Mouse (Mus musculus) left cerebral cortex, postnatal 14 days (tissue): ENCODE data around the gene Nme3. TPM values are rescaled to one million over a fixed set of nuclear protein-coding genes. Genes with fewer than 3 reads are reported as not detected.
"Not testable (repeated sequence)": the region's sequence is repeated elsewhere in the genome, so short reads cannot be mapped to it uniquely, and the experiment has no call there.

Source experiments
- DNase-seq, 2 experiments: peaks; one replicate each; pipeline ENCODE4 v3.0.0; 2021 to 2022; ENCODE audit warnings: low spot score in 2 of 2, mixed read lengths in 1 of 2
- intact Hi-C: fragments of 180-260 bp; cut with DNase I; formaldehyde crosslinking; loops from one replicate; pipeline ENCODE4 v1.15.1; 2025
- total RNA-seq, 2 experiments: library from RNA; stranded (reverse); gene quantifications; 2 replicates each; pipeline ENCODE4 v1.2.3; 2021

Nme3 gene
- total RNA-seq, 2 experiments from 2014 or later: 40.3 to 44.6 TPM

- DNase-seq: peak; percentile 65 to 66
These were observed 46.2 kb downstream of the Nme3 start for GRCm38 (mm10) chr17:24942453-24942852.

GRCm38 (mm10) chr17:24943036-24943435 is 46.7 kb downstream of the Nme3 start:
- intact Hi-C loops: no loop called here
- peak; percentile 51 to 76 for DNase-seq

More at GRCm38 (mm10) chr17:24942453-24942852, 46.2 kb downstream of the Nme3 start:
- intact Hi-C loops: not testable (repeated sequence)

- intact Hi-C loops, DNase-seq: not testable (repeated sequence)
These were observed 47.3 kb downstream of the Nme3 start for GRCm38 (mm10) chr17:24943589-24943988.

Other genes with a start within 250 kb of the Nme3 start
- 10 to 100 TPM; 52.6 to 53.0 TPM for gene Slc9a3r2, start 246.2 kb upstream of the Nme3 start, total RNA-seq
- 1 to 10 TPM in 1 of 2 experiments, under 1 TPM in 1; 0.95 to 1.4 TPM for gene Npw, start 238.0 kb upstream of the Nme3 start, total RNA-seq
- gene Zfp598, start 226.8 kb upstream of the Nme3 start, total RNA-seq: 10 to 100 TPM; 37.9 to 39.3 TPM
- gene Syngr3, start 206.5 kb upstream of the Nme3 start, total RNA-seq: 100 to 1,000 TPM; 228 to 245 TPM
- 10 to 100 TPM; 19.0 to 19.1 TPM for gene Gfer, start 200.3 kb upstream of the Nme3 start, total RNA-seq
- gene Noxo1, start 200.3 kb upstream of the Nme3 start, total RNA-seq: 1 to 10 TPM; 2.5 to 3.6 TPM
- 10 to 100 TPM; 28.5 to 29.2 TPM for gene Tbl3, start 188.8 kb upstream of the Nme3 start, total RNA-seq
- not detected for gene Rnf151, start 178.4 kb upstream of the Nme3 start, total RNA-seq
- gene Rps2, start 178.4 kb upstream of the Nme3 start, total RNA-seq: 100 to 1,000 TPM; 492 to 494 TPM
- 100 to 1,000 TPM; 184 to 189 TPM for gene Ndufb10, start 172.0 kb upstream of the Nme3 start, total RNA-seq
- gene Rpl3l, start 168.7 kb upstream of the Nme3 start, total RNA-seq: under 1 TPM; 0.35 to 0.38 TPM
- 10 to 100 TPM; 38.4 to 38.7 TPM for gene Msrb1, start 159.9 kb upstream of the Nme3 start, total RNA-seq
- under 1 TPM; 0.31 to 0.59 TPM for gene Hs3st6, start 143.5 kb upstream of the Nme3 start, total RNA-seq
- not detected for gene Meiob, start 92.2 kb upstream of the Nme3 start, total RNA-seq
- gene Hagh, start 56.4 kb upstream of the Nme3 start, total RNA-seq: 100 to 1,000 TPM; 120 to 135 TPM
- gene Fahd1, start 46.1 kb upstream of the Nme3 start, total RNA-seq: 10 to 100 TPM; 15.8 to 19.4 TPM
- not detected for gene Igfals, start 30.5 kb upstream of the Nme3 start, total RNA-seq
- gene Nubp2, start 10.2 kb upstream of the Nme3 start, total RNA-seq: 10 to 100 TPM; 35.7 to 37.4 TPM
- 10 to 100 TPM; 53.5 to 55.5 TPM for gene Spsb3, start 9.9 kb upstream of the Nme3 start, total RNA-seq
- 10 to 100 TPM; 58.1 to 61.6 TPM for gene Eme2, start 1.4 kb upstream of the Nme3 start, total RNA-seq
- 10 to 100 TPM; 67.5 to 73.1 TPM for gene Mrps34, start 1.4 kb upstream of the Nme3 start, total RNA-seq
- gene Mapk8ip3, start 40.5 kb downstream of the Nme3 start, total RNA-seq: 100 to 1,000 TPM; 315 to 321 TPM
- 10 to 100 TPM in 1 of 2 experiments, 1 to 10 TPM in 1; 5.3 to 10.4 TPM for gene Jpt2, start 64.2 kb downstream of the Nme3 start, total RNA-seq
- 10 to 100 TPM; 26.0 to 27.9 TPM for gene Cramp1l, start 119.3 kb downstream of the Nme3 start, total RNA-seq
- 10 to 100 TPM; 19.8 to 22.9 TPM for gene Ift140, start 119.6 kb downstream of the Nme3 start, total RNA-seq
- 10 to 100 TPM in 1 of 2 experiments, 1 to 10 TPM in 1; 9.5 to 11.9 TPM for gene Tmem204, start 187.1 kb downstream of the Nme3 start, total RNA-seq
- 10 to 100 TPM; 29.8 to 32.3 TPM for gene Telo2, start 219.5 kb downstream of the Nme3 start, total RNA-seq
- 1 to 10 TPM; 1.9 to 2.3 TPM for gene Ptx4, start 224.3 kb downstream of the Nme3 start, total RNA-seq
- gene Clcn7, start 236.9 kb downstream of the Nme3 start, total RNA-seq: 10 to 100 TPM; 49.7 to 52.2 TPM